Mouse (Mus musculus): ENCODE results near the gene Rai14. TPM values are rescaled to one million over a fixed set of nuclear protein-coding genes. Genes with fewer than 3 reads are reported as not detected.

Rai14 gene
- polyA plus RNA-seq, 2 experiments: 2.9 to 3.7 TPM

DNA sequence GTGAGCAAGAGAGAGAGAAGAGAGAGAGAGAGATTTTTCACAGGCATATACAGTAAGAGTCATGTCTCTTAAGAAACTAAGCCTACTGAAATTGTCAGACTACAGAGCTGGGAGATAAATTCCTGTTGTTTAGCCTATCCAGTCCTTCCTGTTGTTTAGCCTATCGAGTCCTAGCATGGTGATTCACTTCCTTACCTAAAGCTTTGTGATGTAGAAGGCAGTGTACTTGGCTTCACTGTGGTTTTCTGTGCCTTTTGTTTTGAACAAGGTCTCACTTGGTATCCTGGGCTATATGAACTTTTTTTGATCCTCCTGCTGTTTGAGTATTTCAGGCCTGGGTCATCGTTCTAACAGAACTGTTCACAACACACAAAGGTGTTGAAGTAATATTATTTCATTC, 36.7 kb upstream of the Rai14 start:
- DNase-seq (ENCODE audit: low read depth in 3 of 3, low spot score in 3 of 3) (no peak), ATAC-seq (ENCODE audit: insufficient read depth) (no peak)
- TF ChIP-seq CTCF (IDR thresholded peaks at IDR 0.05; ENCODE audit: low read depth): no peak
- no peak for TF ChIP-seq EP300 (IDR thresholded peaks at IDR 0.05; ENCODE audit: low read depth)
- no peaks in the 10 kb centered on the region for H3K36me3 ChIP-seq (replicated peaks; ENCODE audit: control insufficient read depth, insufficient read depth, low read depth)
- H3K27me3 ChIP-seq (ENCODE audit: control insufficient read depth, insufficient read depth, low read length): no peaks in the 10 kb centered on the region
- no peak overlapping the region for H3K4me3 ChIP-seq (ENCODE audit: insufficient read depth in 1 of 2, low read depth in 2 of 2, low read length in 2 of 2)
- no peaks in the 10 kb centered on the region for H3K4me1 ChIP-seq (replicated peaks; ENCODE audit: control insufficient read depth in 2 of 2, insufficient read depth in 2 of 2, low read length in 1 of 2)
- H3K27ac ChIP-seq: no peak overlapping the region
- H3K9ac ChIP-seq (replicated peaks): no peak overlapping the region
- no peaks in the 10 kb centered on the region for H3K9me3 ChIP-seq (ENCODE audit: control insufficient read depth, low read length)
- 32% methylated on average over 2 of the region's 2 CpGs for WGBS (ENCODE audit: insufficient replicate concordance)
- H3K4me2 ChIP-seq (ENCODE audit: low read depth): no peak overlapping the region

GRCm38 (mm10) chr15:10750339-10750738, 35.9 kb upstream of the Rai14 start:
- Histone ChIP-seq H3K4me2 (ENCODE audit: low read depth) (no peak overlapping the region), H3K4me1 (replicated peaks; ENCODE audit: control insufficient read depth in 2 of 2, insufficient read depth in 2 of 2, low read length in 1 of 2) (no peaks in the 10 kb centered on the region), H3K4me3 (ENCODE audit: insufficient read depth in 1 of 2, low read depth in 2 of 2, low read length in 2 of 2) (no peak overlapping the region), H3K9ac (replicated peaks) (no peak overlapping the region), H3K27me3 (ENCODE audit: control insufficient read depth, insufficient read depth, low read length) (no peaks in the 10 kb centered on the region), H3K9me3 (ENCODE audit: control insufficient read depth, low read length) (no peaks in the 10 kb centered on the region), H3K27ac (no peak overlapping the region), H3K36me3 (replicated peaks; ENCODE audit: control insufficient read depth, insufficient read depth, low read depth) (no peaks in the 10 kb centered on the region)
- TF ChIP-seq EP300 (IDR thresholded peaks at IDR 0.05; ENCODE audit: low read depth): no peak
- TF ChIP-seq CTCF (IDR thresholded peaks at IDR 0.05; ENCODE audit: low read depth): no peak
- ATAC-seq (ENCODE audit: insufficient read depth) (no peak), DNase-seq (ENCODE audit: low read depth in 3 of 3, low spot score in 3 of 3) (no peak)
- WGBS (ENCODE audit: insufficient replicate concordance): 52% methylated on average over 2 of the region's 2 CpGs

DNA sequence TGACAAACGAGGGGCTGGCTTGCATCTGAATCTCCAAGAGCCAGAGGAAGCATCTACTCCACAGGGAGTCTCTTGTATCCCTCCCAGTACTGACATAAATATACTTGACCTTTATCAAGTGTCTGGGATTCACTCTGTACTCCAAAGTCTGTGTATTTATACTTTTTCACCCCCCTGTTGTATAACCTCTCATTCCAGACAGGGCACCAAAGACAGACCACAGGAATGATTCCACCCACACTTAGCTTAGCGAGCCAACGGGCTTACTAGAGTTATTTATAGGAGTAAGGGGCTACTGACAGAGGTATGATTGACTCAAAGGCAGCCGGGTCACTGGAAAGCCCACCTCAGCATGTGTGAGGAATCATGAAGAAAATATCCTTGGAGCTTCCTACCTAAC, 35.3 kb upstream of the Rai14 start:
- TF ChIP-seq EP300 (IDR thresholded peaks at IDR 0.05; ENCODE audit: low read depth): no peak
- H3K9me3 ChIP-seq (ENCODE audit: control insufficient read depth, low read length): no peaks in the 10 kb centered on the region
- no peak overlapping the region for H3K27ac ChIP-seq
- H3K9ac ChIP-seq (replicated peaks): no peak overlapping the region
- no peaks in the 10 kb centered on the region for H3K27me3 ChIP-seq (ENCODE audit: control insufficient read depth, insufficient read depth, low read length)
- no peaks in the 10 kb centered on the region for H3K36me3 ChIP-seq (replicated peaks; ENCODE audit: control insufficient read depth, insufficient read depth, low read depth)
- H3K4me1 ChIP-seq (replicated peaks; ENCODE audit: control insufficient read depth in 2 of 2, insufficient read depth in 2 of 2, low read length in 1 of 2): no peaks in the 10 kb centered on the region
- ATAC-seq (ENCODE audit: insufficient read depth): no peak
- no peak overlapping the region for H3K4me2 ChIP-seq (ENCODE audit: low read depth)
- no peak overlapping the region for H3K4me3 ChIP-seq (ENCODE audit: insufficient read depth in 1 of 2, low read depth in 2 of 2, low read length in 2 of 2)
- DNase-seq (ENCODE audit: low read depth in 3 of 3, low spot score in 3 of 3): no peak
- 56% methylated on average over 4 of the region's 4 CpGs for WGBS (ENCODE audit: insufficient replicate concordance)

DNA sequence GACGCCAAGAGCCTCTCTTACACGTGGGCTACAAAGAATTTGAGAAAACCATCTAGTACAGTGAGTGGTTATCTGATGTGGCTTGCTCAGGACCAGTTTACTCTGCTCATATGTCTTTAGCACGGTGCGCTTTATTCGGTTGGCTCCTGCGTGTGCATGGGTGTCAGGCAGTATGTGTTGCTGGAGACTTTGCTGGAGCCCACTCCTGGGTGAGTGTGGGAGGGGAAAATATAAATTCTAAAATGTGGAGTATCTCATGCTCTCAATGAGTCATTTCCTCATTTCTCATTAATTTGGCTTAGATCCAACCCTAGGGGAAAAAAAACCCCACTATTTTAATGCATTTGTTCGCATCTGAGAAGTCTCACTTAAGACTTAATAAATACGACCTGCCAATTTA, 33.2 kb upstream of the Rai14 start:
- no peak for ATAC-seq (ENCODE audit: insufficient read depth)
- no peak overlapping the region for H3K4me3 ChIP-seq (ENCODE audit: insufficient read depth in 1 of 2, low read depth in 2 of 2, low read length in 2 of 2)
- no peaks in the 10 kb centered on the region for H3K27me3 ChIP-seq (ENCODE audit: control insufficient read depth, insufficient read depth, low read length)
- no peak overlapping the region for H3K27ac ChIP-seq
- TF ChIP-seq CTCF (IDR thresholded peaks at IDR 0.05; ENCODE audit: low read depth) (no peak), EP300 (IDR thresholded peaks at IDR 0.05; ENCODE audit: low read depth) (no peak)
- 57% methylated on average over 8 of the region's 8 CpGs for WGBS (ENCODE audit: insufficient replicate concordance)
- H3K36me3 ChIP-seq (replicated peaks; ENCODE audit: control insufficient read depth, insufficient read depth, low read depth): no peaks in the 10 kb centered on the region
- no peak for DNase-seq (ENCODE audit: low read depth in 3 of 3, low spot score in 3 of 3)
- no peaks in the 10 kb centered on the region for H3K4me1 ChIP-seq (replicated peaks; ENCODE audit: control insufficient read depth in 2 of 2, insufficient read depth in 2 of 2, low read length in 1 of 2)
- no peak overlapping the region for H3K9ac ChIP-seq (replicated peaks)
- H3K9me3 ChIP-seq (ENCODE audit: control insufficient read depth, low read length): no peaks in the 10 kb centered on the region
- H3K4me2 ChIP-seq (ENCODE audit: low read depth): no peak overlapping the region

DNA sequence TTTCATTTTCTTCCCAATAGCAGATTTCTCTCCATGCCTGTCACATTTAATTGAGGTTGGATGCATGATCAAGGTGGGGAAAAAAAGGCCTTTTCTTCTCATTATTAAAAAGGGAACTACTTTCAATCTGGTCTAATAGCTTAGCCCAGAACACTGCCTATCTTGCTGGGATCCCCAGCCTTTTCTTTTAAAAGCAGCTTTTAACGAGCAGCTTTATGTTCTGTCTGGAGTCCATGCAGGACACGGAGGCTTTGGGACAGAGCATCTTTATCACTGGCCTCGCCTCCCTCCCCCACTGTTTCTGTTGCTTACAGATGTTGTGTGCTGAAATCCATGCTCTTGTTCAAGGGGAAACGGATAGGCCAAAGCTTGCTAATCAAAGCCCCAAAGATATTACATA, 32.8 kb upstream of the Rai14 start:
- no peak for DNase-seq (ENCODE audit: low read depth in 3 of 3, low spot score in 3 of 3)
- WGBS (ENCODE audit: insufficient replicate concordance): 34% methylated on average over 4 of the region's 4 CpGs
- no peak overlapping the region for H3K9ac ChIP-seq (replicated peaks)
- TF ChIP-seq EP300 (IDR thresholded peaks at IDR 0.05; ENCODE audit: low read depth): no peak
- no peak for TF ChIP-seq CTCF (IDR thresholded peaks at IDR 0.05; ENCODE audit: low read depth)
- ATAC-seq (ENCODE audit: insufficient read depth): no peak
- no peak overlapping the region for H3K4me3 ChIP-seq (ENCODE audit: insufficient read depth in 1 of 2, low read depth in 2 of 2, low read length in 2 of 2)
- H3K27ac ChIP-seq: no peak overlapping the region
- H3K36me3 ChIP-seq (replicated peaks; ENCODE audit: control insufficient read depth, insufficient read depth, low read depth): no peaks in the 10 kb centered on the region
- no peak overlapping the region for H3K4me2 ChIP-seq (ENCODE audit: low read depth)
- H3K27me3 ChIP-seq (ENCODE audit: control insufficient read depth, insufficient read depth, low read length): no peaks in the 10 kb centered on the region
- no peaks in the 10 kb centered on the region for H3K9me3 ChIP-seq (ENCODE audit: control insufficient read depth, low read length)
- H3K4me1 ChIP-seq (replicated peaks; ENCODE audit: control insufficient read depth in 2 of 2, insufficient read depth in 2 of 2, low read length in 1 of 2): no peaks in the 10 kb centered on the region
